Mouse (Mus musculus): Measurements from ENCODE around the gene Scube1. TPM values are rescaled to one million over a fixed set of nuclear protein-coding genes. Genes with fewer than 3 reads are reported as not detected.

The Scube1 gene
- total RNA-seq, 2 experiments from 2014 or later = 4.3 to 5.6 TPM

DNA sequence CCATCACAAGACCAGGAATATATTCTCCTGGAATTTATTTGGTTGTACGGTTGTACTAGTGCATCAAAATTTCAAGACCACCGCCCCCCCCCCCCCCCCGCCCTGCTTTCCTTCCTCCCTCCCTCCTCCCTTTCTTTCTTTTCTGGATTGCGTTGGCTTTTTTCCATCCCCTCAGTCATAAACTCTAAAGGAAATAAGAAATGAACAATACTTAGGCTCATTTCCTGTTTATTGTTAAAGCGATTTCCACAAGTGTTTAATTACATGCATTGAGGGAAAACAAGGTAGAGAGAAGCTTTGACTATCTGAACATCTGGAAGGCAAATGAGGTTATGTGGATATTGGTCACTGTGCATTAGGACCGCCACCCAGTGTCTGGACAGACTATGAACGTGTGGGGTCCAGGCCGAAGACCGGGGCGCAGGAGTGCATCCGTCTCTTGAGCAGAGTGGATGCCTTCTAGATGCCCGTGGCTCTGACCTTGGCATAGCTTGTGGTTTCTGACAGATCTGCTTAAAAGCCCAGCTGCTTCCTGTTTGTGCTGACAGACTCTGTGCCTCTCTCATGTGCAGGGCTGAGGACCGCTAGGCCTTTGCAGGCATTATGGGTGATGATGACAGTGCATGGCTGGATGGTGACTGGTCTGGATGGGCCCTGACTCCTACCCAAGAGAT lies 122.3 kb downstream of the Scube1 start:
- peak; percentile 51 to 58 for DNase-seq
- intact Hi-C loops (cut with DNase I) = no loop called here

DNA sequence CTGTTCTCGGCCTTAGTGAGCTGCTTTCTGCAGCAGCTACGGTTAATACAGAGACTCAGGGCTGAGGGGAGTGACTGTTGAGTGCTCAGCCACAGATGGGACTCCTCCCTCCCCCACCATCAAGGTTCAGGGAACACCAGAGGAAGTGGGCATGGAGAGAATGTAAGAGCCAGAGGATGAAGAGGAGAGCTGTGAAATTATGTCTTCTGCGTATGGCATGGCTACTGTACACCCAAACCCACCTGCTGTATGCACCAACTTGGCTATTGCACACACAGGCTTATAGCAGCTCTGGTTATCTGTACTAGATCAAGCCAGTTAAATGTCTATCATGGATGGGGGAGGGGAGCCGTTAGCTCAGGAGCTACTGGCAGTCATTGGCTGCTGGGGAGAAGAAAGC lies 123.6 kb downstream of the Scube1 start:
- intact Hi-C loops (cut with DNase I) = no loop called here
- DNase-seq = no peak

- DNase-seq = no peak
- intact Hi-C loops (cut with DNase I) = no loop called here
Observed at GRCm38 (mm10) chr15:83596833-83597232, 128.0 kb downstream of the Scube1 start.

- no peak for DNase-seq
- intact Hi-C loops (cut with DNase I) = no loop called here
Observed at GRCm38 (mm10) chr15:83595364-83595711, 129.5 kb downstream of the Scube1 start.

- intact Hi-C loops (cut with DNase I) = loop anchor here (5.0 kb wide), 1 partner anchor 212 kb away; no protein-coding TSS in a partner anchor
- peak; percentile 95 to 96 for DNase-seq
Observed at GRCm38 (mm10) chr15:83594513-83595363, 130.1 kb downstream of the Scube1 start, which contains the start of gene Ttll12. Gene Ttll12 (minus strand): TSS chr15:83595157.

- intact Hi-C loops (cut with DNase I) = loop anchor here (5.0 kb wide), 1 partner anchor 212 kb away; no protein-coding TSS in a partner anchor
Observed at GRCm38 (mm10) chr15:83593702-83594512, 130.9 kb downstream of the Scube1 start.

GRCm38 (mm10) chr15:83593189-83593585 lies 131.6 kb downstream of the Scube1 start:
- intact Hi-C loops (cut with DNase I) = loop anchor here (5.0 kb wide), 1 partner anchor 211 kb away; no protein-coding TSS in a partner anchor
- DNase-seq = no peak

More at GRCm38 (mm10) chr15:83593702-83594512, 130.9 kb downstream of the Scube1 start:
- DNase-seq = no peak

DNA sequence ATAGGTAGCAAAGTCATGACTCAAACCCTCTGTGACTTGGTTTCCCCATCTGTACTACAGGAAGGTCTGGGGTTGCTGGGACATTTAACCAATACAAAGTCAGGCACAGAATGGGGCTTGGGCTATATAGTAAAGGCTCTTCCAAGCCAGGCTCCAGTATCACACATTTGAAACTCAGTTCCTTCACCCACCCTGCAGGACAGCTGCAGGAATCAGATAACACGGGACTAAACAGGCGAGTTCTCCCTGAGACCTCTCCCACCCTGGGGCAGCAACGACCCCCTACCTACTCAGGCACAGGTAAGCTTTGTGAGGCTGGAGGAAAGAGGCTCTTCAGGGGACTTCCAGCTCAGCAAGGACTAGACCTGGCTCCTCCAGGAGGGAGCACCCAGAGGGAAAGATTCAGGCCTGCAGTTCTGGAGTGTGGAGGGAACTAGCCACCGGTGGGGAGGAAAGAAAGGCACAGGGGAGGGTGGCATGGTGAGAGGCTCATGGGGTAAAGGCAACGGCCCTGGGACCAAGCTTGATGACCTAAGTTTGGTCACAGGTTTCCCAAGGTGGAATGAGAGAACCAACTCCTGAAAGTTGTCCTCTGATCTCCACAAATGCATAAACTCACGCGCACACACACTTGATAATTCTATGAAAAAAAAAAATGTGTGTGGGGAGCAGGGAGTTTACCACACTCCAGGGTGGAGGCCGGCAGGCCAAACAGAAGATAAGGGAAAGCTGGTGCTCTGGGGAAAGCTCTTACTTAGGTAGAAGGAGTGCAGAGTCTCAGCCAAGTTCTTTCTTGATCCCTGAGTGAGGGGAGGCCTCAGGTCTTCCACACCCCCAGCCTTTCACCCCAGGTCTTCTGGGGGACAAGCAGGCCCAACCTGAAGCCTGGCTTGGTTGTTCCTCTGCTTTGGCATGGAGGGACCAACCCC lies 132.3 kb downstream of the Scube1 start:
- intact Hi-C loops (cut with DNase I) = loop anchor here (5.0 kb wide), 1 partner anchor 210 kb away; no protein-coding TSS in a partner anchor
- DNase-seq = no peak

- intact Hi-C loops (cut with DNase I) = loop anchor here (5.0 kb wide), 1 partner anchor 209 kb away; no protein-coding TSS in a partner anchor
Observed at GRCm38 (mm10) chr15:83591758-83592157, 133.1 kb downstream of the Scube1 start.

DNA sequence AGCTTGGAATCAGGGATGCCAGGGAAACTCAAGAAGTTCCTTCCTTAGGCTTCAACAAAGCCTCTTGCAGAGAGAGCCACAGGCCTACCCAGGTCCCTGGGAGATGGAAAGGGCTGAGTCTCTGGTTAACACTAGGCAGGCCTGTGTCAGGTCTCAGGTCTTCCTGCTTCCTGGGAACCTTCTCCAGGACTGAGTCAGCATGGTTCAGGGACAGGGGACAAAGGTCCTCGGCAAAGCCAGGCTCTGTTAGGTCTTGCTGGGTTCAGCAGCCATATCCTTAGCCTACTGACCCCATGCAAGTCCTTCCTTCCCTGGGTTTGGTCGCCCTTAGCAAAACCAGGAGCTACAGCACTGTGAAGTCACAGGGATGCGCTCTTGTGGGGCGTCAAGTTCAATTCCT lies 134.0 kb downstream of the Scube1 start:
- DNase-seq = no peak

More at GRCm38 (mm10) chr15:83591758-83592157, 133.1 kb downstream of the Scube1 start:
- no peak for DNase-seq

DNA sequence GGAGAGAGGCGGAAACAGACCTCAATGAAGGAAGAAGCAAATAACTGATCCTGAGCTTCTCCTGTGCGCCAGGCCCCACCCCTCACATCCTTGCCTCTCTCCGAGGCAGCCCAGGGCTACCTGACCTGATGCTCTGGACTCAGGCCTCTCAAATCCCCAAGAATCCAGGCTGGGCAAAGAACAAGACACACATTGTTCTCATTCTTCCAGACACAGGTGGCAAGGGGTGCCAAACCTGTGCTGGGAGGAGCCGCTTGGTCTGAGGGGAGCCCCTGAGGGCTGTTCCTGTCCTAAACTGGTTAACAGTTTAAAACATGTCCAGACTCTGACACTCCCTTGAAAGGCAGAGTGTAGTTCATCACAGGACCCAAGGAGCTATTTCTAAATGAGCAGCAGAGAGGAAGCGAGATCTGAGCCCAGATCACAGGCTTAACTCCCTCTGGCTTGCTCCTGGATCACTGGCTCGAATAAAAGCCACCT lies 140.0 kb downstream of the Scube1 start:
- DNase-seq = no peak
- intact Hi-C loops (cut with DNase I) = no loop called here

More for the DNA sequence above, 134.0 kb downstream of the Scube1 start:
- intact Hi-C loops (cut with DNase I) = loop anchor here (5.0 kb wide), 1 partner anchor 209 kb away; no protein-coding TSS in a partner anchor

DNA sequence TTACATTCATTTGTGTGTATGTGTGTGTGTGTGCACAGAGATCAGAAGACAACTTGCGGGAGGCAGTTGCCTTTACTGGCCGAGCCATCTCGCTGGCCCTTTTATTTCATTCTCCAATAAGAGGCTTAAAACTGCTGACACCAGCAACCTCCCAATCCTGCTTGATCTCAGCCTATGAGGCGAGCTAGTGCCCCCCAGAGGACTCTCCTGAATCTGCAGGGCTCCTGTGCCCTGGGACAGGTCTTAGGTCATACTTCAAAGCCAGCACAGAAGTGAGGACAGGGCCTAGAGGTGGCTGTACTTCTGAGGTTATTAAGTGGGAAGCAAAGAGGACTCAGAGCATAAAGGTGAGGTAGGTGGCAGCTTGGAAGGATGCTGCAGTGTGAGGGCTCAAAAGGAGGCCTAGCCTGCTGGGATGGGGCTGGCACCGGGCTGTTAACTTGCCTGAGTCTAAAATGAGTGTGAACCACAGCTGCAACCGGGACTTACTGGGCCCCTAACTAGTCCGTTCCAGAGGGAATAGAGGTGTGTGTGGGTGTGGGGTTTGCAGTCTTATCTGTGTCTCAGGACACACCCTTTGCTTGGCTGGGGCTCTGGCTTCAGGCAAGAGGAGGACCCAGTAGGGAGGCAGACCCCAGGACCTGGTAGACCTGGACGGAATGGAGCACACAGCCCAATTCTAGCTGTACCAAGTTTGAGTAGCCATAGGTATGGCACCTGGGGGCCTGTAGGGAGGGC lies 141.2 kb downstream of the Scube1 start:
- DNase-seq = peak; percentile 53 to 76

DNA sequence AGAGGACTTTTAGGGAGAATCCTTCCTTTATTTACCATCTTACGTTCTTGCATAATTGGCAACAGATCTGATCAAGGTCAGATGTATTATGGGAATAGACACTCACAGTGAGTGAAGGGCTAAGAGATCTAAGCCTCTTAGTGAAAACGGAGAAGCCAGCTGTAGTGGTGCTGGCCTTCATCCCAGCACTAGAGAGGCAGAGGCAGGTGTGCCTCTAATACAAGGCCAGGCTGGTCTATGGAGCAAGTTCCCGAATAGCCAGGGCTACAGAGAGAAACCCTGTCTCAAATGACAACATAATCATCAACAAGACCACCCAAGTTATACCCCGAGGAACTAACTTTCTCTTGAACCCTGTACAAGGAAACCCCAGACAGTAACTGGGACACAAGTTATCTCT lies 141.9 kb downstream of the Scube1 start:
- no peak for DNase-seq
- intact Hi-C loops (cut with DNase I) = no loop called here

More for the DNA sequence above, 141.2 kb downstream of the Scube1 start:
- intact Hi-C loops (cut with DNase I) = no loop called here

DNA sequence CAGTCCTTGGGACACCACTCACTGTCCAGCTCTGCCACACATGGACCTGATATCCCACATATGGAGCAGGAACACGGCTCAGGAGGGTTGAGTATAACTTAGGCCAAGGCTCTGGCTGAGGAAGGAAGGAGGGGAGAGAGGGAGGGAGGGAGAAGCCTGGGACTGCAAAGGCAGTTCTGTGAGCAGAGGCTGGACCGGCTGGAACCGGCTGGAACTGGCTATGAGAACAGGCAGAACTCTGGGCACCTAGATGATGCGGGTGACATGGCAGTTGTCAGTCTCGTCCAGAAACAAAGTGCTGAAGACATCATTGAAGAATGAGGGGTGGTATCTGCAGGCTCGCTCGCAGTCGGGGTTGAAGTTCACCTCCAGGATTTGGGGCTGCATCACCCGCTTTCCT lies 148.2 kb downstream of the Scube1 start:
- DNase-seq = no peak
- intact Hi-C loops (cut with DNase I) = no loop called here

DNA sequence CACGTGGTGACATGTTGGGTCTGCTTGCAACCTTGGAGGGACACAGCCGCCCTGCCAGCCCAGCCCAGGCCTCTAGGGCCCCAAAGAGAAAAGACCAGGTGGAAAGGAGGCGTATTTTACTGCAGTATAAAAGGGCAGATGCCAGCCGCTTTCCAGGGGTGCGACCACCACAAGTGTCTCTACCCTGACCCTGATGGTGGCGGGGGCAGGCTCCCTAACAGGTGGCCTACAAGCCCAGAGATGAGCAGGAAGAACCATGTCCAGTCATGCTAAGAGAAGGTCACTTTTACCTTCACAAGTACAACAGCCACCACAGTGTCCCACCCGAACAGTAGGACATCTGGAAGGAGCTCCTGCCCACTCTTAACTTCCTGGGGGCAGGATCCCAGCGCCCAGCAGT lies 149.3 kb downstream of the Scube1 start:
- intact Hi-C loops (cut with DNase I) = no loop called here
- DNase-seq = no peak

GRCm38 (mm10) chr15:83574731-83575351 lies 150.0 kb downstream of the Scube1 start:
- intact Hi-C loops (cut with DNase I) = no loop called here
- no peak for DNase-seq

DNA sequence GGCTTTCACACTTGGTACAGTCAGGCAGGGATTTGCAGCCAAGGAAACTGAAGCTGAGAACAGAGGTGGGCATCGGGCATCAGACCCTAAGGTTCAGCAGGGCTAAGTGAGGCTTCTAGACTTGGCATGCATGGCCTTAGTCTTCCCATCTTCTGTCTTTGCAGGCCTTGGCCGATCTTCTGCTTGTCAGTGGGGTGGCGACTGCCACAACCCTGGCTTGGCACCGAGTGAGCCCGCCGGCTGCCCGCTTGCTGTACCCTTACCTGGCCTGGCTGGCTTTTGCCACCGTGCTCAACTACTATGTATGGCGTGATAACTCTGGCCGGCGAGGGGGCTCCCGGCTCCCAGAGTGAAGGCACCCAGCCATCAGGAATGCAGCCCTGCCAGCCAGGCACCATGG lies 151.2 kb downstream of the Scube1 start:
- no peak for DNase-seq
- intact Hi-C loops (cut with DNase I) = no loop called here

DNA sequence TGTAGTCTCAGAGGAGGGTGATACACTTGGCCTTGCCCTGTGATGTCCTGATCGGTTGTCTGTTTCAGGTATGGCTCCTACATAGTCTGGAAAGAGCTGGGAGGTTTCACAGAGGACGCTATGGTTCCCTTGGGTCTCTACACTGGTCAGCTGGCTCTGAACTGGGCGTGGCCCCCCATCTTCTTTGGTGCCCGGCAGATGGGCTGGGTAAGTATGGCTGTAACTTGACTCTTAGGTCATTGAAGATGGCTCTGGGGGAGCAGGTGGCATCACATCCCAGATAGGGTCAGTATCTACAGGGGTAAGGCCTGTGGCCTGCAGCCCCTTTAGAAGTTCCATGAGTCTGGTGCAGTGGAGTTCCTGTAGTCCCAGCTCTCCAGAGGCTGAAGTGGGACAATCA lies 152.7 kb downstream of the Scube1 start:
- no peak for DNase-seq
- intact Hi-C loops (cut with DNase I) = no loop called here
